Mouse (Mus musculus): ENCODE results near the gene Gabarapl2.

DNA sequence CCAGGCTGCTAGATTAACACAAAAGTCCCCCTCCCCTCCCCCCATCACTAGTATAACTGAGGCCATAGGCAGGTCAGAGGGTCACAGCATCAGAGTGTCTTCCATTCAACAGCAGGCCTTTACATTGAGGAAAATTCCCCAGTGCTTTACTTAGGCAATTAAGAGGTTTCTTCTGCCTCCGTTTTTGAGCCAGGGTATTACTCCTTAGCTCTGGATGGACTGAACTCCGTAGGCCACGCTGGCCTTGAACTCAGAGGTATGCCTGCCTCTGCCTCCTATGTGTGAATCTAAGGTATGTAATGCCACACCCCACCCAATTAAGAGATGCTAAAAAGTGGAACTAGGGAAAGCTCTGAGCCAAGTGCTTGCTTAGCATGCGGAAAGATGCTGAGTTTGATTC lies 23.0 kb downstream of the Gabarapl2 start:
- TF ChIP-seq CTCF (IDR thresholded peaks at IDR 0.05; ENCODE audit: low read depth, low read length) = no peak
- TF ChIP-seq EP300 (IDR thresholded peaks at IDR 0.05; ENCODE audit: insufficient read depth, low read depth, low read length) = no peak
- TF ChIP-seq POLR2A (IDR thresholded peaks at IDR 0.05; ENCODE audit: insufficient read depth, low read length) = no peak

All from ES-Bruce4 (cell line).